Mouse (Mus musculus) fat pad, adult 2 months (tissue): ENCODE results near the gene Cdkal1.

ENCODE experiments used
- DNase-seq: peaks from one replicate; pipeline ENCODE4 v3.0.0-alpha.2; 2011; ENCODE audit warnings: low read depth, low spot score; ENCODE audit errors: extremely low read depth

The Cdkal1 gene

GRCm38 (mm10) chr13:29150120-29150519 is 705.4 kb downstream of the Cdkal1 start:
- DNase-seq: no peak

- DNase-seq: no peak
Observed at GRCm38 (mm10) chr13:29149404-29149803, 706.1 kb downstream of the Cdkal1 start.

GRCm38 (mm10) chr13:29148616-29149015 is 706.9 kb downstream of the Cdkal1 start:
- DNase-seq: no peak
